Mouse (Mus musculus): Measurements from ENCODE around the gene Chmp6.

Gene Chmp6

DNA sequence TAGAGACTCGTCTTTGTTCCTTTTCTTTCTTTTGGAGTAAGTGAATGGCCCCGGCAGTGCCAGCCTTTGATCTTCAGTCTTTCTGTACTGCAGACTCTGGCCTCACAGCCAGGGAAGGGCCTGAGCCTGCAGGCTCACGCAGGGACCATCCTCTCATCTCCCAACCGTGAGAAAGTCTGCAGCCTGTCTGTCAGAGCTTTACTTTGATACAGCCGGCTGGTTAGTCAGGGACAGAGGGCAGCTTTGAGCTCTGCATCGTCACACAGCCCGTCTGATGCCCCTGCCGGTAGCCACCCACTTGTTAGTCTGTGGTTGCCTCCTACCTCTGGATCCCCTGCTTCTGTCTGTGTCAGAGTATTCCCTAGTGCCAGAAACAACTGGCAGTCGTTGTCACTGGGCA lies 51.8 kb downstream of the Chmp6 start:
- no peak for DNase-seq

DNA sequence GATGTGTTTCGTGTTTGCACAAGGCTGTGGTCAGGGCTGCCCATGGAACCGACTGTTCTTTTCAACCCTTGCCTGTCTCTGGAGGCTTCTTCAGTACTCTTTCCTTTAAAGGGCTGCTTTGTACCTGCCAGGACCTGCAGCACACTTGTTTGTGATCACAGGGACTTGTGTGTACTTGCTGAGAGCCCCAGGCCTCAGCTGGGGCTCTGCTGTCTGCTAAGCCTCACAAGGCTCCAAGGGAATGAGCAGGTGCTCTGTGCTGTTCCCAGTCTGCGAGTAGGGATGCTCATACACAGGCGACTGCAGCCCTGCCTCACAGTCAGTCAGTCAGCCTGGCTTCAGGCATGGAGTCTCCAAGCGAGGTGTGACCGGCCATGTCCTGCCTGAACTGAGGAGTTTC lies 53.1 kb downstream of the Chmp6 start:
- DNase-seq, result no peak

DNA sequence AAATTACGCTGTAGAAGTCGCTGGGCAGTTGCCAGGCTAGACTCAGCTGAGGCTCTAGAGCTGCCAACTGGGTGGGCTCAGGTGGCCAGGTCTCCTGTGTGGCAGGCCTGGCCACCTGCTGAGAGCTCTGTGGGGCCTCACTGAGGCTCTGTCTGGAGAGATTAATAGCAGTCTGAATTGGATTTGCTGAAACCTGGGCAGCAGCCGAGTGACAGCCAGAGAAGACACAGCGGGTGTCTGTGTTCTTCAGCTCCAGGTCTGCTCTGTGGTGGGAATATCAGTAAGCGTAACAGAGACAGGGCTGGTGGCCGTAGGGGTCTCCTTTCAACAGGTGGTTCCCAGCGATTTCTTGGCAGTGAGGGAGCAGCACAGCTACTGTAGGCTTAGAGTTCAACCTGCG lies 54.2 kb downstream of the Chmp6 start:
- DNase-seq, result no peak

DNA sequence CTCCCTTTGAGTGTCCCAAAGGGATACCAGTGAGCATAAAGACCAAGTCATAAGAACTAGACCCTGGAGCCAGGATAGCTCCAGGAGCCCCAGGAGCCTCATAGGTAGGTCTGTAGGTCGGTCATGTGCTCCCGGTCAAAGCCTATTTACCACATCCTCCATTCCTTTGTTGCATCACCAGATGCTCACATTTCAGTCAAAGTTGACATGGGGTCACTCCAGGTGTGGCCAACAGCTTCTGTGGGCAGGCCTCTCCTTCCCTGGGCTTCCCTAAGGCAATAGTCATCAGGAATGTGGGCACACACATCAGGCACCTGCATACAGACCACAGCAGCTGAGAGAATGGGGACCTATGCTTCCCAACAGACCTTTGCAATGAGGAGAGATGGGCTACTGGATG lies 54.7 kb downstream of the Chmp6 start:
- DNase-seq, result no peak

All from thymus, postnatal 25 days (tissue).